Mouse (Mus musculus) CD4-positive, CD25-positive, alpha-beta regulatory T cell, adult 2 months (primary cell): ENCODE measurements at regions not wholly inside any gene's neighbourhood (a gene's known extent, or its start where the extent isn't known, plus 50 kb on each side); places are given as distances from the start of the nearest gene placed in this dataset.

Source experiments
- DNase-seq: peaks from one replicate; pipeline ENCODE4 v3.0.0-alpha.2; 2012; ENCODE audit warnings: low read depth, low spot score

DNA sequence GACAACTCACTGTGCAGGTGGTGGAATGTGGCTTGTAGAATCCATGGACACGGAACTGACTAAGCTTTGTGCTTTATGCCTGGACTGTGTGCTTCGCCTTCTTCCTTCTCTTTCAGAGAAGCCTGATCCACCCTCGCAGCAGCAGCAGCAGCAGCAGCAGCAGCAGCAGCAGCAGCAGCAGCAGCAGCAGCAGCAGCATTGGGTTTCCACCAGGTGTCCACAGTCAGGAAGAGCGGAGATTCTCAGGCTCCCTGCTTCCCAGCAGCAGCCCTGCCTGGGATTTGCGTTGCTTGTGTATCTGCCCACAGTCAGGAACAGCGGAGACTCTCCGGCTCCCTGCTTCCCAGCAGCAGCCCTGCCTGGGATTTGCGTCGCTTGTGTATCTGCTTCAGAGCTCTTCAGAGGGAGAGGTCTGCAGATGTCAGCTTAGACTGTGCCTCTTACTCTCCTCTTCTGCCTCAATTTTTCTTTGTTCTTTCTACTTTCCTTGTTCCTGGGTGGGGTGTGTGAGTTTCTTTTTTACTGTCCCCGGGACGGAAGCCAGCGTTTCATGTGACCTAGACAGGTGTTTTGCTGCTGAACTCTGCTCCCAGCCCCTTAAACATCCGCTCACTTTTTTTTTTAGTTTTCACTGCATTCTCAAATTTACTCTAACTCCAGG is 168.1 kb upstream of the Olig3 start:
- peak; percentile 85 for DNase-seq

DNA sequence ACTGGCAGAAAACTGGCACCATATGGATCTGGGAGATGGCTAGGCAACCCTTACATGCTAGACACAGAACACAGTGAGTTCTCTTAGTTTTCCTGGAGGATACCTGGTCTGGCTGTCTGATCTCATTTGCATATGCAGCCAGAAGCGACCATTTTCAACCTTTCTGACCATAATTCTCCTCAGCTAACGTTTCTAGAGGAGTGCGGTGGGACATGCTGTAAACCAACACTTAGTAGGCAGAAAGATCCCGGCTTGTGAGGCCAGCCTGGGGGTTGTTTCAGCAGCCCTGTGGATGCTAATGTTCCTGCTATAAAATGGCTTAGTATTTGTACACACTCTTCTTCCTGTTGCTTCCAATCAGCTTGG is 168.6 kb upstream of the Olig3 start:
- DNase-seq = no peak

DNA sequence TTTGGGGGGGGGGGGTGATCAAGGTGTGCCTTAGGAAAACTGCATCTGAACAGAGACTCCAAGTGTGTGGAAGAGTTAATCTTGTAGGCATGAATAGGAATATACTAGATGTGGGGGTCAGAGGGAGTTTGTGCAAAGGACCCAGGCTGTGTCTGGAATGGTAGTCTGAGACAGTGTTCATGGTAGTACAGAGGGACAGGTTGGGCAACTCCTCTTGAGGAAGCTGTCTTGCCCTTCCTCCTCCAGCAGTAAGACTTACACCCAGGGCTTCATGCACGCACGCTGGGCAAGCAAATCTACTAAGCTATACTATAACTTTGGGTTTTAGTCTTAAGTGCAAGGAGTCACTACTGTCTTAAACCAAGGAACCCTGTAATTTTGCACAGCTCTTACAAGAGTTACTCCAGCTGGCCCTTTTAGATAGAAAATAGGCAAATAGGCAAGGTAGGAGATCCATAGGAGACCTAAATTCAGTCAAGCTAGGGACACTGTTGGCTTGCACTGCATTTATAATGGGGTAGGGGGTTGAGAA is 169.2 kb upstream of the Olig3 start:
- DNase-seq = peak; percentile 69

DNA sequence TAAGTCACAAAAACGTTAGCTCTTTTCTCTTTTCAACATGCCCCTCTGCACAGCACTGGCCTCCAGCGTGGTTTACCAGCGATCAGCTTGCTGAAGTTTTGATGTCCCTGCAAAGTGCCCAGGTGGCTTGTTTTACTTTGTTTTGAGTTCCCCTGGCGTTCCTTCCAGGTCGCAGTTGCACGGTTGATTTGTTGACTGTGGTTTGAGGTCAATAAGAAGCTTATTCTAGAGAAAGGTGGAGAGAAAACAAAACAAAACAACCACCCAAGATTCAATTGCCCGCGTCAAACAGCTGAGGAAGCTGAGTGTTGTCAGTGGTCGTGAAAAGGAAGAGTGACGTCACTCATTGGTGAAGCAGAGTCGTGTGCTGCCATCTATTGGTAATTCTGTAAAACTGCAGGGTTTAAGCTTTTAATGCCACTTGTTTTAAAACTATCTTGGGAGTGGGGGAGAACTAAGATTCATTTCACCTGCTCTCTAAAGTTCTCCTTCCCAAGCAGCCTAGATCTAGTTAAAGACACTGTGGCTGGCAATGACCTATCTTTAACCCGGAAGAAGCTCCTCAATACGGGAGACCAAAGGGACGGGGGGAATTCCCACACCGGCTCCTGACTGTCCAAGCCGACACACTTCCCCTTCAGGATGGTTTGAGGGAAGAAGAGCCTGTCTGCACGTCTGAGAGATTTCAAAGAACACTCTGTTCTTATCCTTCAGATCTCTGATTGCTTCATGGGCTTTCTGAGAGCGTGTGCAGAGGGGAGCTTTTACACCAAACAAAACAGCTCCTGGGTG is 170.3 kb upstream of the Olig3 start:
- DNase-seq = peak; percentile 91

DNA sequence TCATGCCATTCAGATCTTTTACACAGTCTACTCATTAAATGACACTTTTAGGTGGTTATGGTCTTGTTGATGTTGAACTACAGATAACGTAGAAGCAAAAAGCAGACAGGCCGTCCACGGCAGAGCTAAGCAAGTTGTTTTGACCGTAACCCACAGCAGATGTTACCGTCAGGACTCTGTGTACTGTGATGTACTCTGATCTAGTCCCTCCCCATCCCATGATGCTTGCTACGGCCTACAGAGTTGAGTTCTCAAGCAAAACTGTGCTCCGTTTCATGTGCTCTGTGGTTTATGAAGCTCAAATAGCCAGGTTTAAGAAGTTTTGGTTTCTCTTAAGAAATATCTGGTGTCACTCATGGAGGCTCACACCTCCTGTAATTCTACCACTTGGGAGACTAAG is 169.4 kb upstream of the Tnfaip3 start:
- peak; percentile 91 for DNase-seq

DNA sequence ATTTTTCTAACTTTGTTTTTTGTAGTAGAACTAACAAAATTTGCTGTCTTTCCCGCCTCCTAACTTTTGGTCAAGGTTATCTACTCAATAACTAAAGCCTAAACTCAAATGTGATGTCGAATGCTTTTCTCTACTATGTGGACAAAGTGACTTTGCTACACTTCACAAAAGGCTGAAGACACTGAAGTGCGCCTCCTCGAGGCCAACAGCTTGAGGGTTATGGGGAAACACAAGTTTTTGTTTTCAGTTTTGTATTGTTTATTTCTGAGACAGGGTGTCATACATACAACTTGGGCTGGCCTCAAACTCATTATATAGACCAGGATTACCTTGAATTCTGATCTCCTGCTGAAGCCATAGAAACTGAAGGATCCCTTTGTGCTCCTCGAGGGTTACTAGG is 162.4 kb upstream of the Tnfaip3 start:
- no peak for DNase-seq

DNA sequence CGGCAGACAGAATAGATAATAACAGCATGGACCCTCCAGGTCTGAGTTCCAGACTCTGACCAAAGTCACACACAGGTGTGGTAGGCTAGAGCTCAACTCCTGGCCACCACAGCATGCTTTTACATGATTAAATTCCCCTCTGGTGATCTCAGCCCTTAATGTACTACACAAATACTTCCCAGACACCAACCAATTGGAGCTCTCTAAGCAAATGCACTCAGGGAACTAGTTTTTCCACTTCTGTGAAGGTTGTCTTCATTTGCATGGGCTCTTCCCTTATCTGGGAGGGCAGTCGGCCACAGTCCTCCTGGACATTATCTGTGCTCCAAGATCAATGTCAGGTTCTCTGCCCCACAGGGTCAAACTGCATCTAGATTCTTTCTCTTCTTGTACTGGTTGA is 162.0 kb upstream of the Tnfaip3 start:
- no peak for DNase-seq

DNA sequence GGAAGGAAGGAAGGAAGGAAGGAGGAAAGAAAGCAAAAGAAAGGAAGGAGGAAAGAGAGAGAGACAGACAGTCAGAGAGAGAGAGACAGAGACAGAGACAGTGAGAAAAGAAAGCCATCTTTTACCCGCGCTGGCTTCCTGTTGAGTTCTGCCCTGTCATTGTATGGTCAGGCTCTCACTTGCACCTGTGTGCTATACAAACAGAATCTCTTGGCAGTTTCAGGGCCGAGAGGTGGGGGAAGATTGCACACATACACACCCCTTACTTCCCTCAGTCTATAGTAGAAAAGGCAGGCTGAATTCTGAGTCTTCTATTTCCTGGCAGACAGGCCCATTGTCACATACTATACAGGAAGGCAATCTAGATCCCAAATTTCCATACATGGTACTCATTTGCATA is 160.8 kb upstream of the Tnfaip3 start:
- DNase-seq = no peak

DNA sequence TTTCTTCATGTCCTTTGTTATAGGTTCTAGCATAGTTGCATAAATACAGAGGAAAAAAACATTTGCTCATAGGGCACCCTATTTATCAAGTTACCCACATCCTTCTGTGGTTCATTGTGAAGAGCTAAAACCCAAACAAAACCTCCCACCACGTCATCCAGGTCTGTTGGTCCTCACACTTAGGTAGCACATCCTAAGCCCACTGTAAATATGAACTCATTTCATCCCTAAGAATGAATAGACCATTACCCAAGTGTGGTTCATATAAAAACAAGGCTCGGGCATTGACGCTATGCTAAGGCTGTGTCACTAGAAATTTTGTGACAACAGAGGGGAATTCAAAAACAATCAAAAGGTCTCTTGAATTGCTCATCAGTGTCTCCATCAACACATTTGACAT is 156.4 kb upstream of the Tnfaip3 start:
- peak; percentile 76 for DNase-seq

DNA sequence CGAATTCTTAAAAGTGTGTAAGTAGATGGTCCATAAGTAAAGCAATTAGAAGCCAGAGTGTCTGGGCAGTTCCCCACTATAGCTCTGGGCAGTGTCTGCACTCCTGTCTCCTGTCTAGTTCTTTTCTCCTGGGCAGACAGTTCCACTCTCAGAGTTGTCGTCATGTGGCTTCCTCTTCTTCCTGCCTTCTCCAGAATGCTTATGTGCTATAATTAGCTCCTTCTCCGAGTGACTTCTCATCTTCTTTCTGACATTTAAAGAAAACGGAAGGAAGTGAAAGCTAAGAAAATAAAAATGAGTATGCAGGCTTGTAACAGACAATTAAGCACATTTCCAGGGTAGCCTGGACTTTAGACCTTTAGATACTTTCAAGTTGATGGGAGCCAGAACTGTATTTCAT is 155.1 kb upstream of the Tnfaip3 start:
- peak; percentile 54 for DNase-seq

DNA sequence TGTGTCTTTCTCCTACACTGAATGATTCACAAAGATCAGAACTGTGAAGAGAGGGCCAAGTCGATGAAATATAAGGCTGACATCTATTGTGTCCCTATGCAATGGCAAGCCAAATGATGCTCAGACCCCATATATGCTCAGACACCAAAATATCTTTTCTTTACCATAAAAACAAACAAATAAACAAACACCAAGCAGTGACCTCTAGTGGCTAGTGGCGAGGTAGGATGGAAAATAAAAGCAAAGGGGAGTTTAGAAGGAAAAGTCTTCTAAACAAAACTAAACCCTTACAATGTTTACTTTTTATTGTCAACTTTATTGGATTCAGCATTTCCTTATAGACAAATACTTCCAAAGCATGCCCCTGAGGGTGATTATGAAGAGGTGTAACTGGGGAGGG is 153.8 kb upstream of the Tnfaip3 start:
- peak; percentile 35 for DNase-seq

DNA sequence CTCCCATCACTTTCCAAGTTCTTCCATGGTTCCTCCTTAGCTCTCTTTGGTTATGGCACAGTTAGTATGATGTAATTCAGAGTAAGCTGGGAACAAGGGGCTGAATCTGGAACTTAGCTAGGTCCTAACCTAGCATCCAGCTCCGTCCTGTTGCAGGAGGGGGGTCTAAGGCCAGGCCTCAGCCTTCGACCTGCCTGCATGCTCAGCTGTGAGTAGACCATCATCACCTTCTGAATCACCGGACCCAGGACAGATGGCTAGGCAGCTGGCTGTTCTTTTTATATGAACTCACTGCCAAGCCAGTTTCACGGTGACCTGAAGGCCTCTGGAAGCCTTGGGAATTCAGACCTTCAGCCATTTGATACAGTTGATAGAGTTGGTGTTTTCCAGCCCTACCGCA is 152.9 kb upstream of the Tnfaip3 start:
- DNase-seq = no peak

DNA sequence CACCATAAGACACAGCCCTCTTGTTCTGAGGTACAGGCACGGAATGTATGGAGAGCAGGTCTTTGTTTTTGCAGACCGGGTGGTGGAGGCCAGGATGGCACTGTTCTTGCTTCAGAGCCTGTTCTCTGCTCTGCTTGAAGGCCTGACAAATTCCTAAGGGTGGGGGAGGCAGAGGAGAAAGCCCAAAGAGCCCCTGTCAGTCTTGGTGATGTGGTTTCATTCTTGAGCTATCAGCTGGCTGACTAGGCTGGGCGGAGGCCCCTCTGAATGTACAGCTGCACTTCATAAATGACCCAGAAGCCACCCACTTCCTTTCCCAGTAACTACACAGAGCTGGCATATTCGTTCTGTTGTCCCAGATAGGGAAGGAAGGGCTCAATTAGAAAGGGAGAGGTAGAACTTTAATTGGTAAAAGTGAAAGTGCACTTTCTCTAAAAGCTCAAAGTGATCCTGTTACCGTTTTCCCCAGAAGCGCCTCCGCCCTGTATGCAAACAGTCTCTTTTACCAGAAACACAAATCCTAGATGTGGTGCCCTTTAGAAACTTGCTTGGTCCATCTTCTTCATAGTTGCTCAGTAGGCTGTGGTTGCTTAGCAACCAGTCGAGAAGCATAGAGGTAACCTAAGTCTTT is 152.3 kb upstream of the Tnfaip3 start:
- DNase-seq = peak; percentile 63

DNA sequence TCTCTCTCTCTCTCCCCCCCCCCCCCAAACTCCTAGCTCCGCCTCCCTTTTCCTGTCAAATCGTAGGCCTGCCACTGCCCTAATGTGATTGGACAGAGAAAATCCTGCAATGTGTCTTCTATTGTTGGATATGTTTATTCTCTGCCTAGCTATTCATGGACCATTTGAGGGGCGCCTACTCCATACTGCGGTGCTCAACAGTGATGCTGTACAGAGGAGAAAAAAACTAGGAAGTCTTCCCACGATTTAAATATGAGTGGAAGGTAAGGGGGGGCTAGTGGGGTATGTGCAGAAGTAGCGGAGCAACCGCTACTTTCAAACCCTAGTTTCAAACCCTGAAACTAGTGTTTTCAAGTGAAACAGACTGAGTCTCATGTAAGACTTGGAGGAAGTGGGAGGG is 151.6 kb upstream of the Tnfaip3 start:
- no peak for DNase-seq

DNA sequence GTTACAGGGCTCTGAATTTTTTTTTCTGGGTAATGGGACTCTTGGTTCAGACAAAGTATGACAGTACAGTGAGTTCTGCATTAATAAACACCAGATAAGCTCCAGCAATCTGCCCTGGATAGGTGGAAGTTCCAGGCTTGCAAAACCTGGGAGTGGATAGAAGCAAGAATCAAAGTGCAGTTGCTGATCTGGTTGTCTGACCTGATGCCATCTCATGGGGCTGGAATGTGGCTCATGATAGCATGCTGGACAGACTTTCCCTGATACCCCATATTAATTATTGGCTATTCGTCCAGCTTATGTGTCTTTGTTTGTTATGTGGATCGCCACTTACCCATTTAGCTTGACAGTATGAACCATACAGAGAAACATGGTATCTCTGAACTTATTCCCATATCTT is 146.6 kb upstream of the Tnfaip3 start:
- no peak for DNase-seq

DNA sequence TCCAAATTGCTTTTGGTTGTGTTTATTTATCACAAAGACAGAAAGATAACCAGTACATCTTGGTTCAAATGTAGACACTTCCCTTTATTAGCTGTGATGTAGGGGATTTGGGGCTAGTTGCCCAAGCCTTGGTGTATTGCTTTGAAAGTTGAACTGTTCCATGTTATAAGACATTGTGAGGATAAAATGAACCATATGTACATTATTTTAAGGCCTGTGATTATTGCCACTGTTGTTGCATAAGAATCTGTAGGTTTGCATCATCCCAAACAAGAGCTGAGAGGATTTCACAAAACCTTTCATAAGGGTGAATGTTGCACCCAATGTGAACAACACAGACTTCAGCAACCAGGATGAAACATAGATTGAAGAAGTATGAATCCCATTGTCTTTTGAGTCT is 145.7 kb upstream of the Tnfaip3 start:
- no peak for DNase-seq

DNA sequence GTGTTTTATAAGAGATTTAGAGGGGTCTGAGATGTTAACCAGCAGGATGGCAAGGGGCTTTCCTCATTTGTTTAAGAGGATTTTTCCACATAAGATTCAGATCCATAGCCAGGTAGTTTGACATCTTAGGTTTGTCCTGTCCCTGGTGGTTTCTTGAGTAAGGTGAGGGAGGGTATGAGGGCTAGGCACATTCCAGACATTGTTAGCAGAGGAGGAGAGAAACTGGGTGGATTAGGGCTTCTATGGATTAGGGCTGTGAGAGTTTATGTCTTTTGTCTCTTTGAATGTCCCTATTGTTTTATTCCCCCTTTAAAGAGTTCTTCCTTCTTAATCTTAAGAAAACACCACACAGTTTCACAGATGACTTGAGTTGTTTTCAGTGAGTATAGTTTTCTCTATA is 138.6 kb upstream of the Tnfaip3 start:
- no peak for DNase-seq

DNA sequence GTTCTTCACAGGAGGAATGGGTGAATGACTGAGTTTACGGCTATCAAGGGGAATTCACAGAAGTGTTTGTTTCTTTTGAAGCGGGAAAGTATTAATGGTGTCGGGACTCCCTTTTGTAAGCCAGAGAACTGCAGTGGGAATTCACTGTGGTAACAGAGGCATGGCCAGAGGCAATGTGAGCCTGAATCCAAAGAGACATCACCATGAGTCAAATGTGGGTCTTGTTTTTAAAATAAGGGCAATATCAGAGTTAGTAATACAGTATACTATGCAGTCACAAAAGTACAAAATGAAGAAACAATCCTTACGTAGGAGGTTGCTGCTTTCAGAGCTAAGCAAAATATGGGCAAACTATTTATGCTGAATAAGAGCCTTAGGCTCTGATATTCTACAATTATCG is 137.3 kb upstream of the Tnfaip3 start:
- DNase-seq = no peak

DNA sequence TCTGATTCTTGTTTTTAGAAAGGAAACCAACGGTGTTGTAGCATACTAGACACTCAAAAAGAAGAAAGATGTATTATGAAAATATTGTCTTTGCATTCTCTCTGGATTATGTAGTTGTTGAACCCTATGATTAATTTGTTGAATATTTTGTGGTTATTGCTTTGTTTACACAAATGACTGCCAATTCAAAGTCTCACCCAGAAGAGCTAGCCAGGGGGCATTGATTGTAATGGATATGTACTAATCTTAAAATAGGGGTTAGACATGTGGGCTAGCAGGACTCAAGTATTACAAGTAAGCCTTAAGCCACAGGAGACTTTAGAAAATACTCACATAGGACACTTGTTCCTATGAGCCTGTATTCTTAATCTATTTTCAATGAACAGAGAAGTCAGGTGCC is 135.3 kb upstream of the Tnfaip3 start:
- DNase-seq = no peak

DNA sequence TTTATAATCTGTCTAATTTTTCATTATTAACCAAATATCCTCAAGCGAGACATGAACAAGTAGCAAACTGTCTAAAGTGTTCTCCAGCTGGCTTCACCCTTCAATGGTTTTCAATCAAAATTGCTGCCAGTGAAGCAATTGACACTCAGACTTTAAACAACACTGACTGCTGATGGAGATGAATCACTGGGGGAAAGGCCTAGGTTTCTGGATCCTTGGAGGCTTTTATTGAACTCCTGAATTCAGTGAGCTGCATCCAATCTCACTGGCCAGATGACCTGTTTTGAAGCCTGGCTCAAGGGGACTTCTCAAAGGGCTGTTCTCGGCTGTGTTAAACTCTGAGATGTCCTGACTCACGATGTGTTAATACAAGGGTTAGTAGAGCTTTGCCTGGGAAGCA is 134.5 kb upstream of the Tnfaip3 start:
- no peak for DNase-seq

DNA sequence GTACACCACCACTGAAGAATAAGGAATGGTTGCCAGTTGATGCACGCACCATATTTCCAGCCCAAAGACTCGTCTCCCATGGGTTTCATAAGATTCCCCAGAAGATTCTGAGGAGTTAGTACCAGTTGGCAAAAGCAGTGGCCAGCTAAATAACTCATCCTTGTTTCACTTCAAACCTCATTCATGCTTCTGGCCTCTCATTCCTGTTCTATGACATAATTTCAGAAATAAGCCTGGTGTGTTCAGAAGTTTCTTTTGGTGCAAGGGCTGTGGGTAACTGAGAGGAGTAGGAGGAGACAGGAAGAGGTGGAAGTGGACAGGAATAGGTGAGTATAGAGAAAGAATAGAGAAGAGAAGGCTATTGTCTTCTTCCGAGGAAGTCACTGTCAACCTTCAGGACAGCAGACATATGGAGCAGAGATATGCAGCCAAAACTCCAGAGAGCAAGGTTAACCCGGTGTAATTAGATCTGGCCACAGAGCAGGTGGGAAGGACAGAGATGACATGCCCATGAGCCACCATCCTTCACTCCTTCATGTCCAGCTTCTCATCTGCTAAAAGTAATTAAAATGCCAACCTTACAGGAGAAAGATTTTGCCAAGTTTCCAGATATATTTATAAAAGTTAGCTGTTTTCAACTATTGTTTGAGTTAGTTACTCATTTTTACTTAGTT is 133.9 kb upstream of the Tnfaip3 start:
- DNase-seq = no peak

DNA sequence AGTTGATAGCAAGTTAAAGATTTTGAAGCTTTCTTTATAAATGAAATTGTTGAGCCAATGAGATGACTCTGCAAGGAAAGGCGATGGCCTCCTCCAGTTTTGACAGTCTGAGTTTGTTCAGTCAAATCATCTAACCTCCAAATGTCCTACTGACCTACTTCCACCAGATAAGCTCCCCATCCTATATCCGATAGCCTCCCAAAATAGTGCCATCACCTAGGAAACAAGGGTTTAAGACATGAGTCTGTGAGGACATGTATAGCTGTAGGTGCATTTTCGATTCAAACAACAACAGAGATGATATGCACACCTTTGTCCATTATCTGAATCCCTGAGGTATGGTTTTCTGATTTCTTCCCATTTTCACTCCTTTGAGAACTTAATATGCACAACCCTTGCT is 126.0 kb upstream of the Tnfaip3 start:
- DNase-seq = no peak
